Mouse (Mus musculus): Measurements from ENCODE around the gene Loxl1. TPM values are rescaled to one million over a fixed set of nuclear protein-coding genes. Genes with fewer than 3 reads are reported as not detected.

The Loxl1 gene
- polyA plus RNA-seq, 1 experiment, result 3.4 TPM

DNA sequence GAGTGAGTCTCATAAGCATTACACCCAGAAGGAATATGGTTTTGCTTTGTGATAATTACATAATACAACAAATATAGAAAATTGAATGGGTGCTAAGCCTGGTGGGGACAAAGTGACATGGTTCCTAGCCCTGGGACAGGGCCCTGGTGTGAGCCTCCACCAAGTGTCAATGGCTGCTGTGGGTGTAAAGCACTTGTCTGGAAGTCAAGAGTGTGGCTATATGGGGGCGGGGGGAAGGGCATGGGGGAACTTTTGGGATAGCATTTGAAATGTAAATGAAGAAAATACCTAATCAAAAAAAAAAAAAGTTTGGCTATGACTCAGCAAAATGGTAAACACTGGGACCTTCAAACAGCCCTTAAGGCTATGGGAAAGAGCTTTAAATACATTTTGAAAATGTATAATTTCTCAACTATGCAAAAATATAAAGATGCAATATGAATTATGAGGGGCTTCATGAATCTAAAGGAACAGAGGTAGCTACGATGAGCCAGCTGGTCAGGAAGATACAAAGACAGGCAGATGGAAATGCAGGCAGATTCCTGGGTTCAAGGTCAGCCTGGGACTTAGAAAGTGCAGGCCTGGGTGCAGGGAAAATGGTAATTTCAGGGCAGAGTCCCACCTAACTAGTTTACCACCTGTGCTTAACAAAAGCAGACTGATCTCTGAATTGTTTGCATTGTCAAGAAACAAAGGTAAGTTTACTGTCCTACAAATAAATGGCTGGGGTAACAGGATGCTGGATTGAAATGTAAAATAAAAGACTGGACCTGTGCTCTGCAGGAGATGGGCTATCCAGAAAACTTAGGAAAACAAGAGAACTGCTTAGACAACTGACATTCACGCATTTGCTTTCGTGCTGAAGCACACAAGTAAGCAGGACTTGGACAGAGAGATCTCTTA is 33.9 kb downstream of the Loxl1 start:
- peak overlapping the region; percentile 42 for H3K9ac ChIP-seq (ENCODE audit: low read depth, poor library complexity, severe bottlenecking)
- no peaks in the 10 kb centered on the region for H3K27me3 ChIP-seq (ENCODE audit: control insufficient read depth, insufficient read depth, low read length, poor library complexity, severe bottlenecking)
- TF ChIP-seq POLR2A (IDR thresholded peaks at IDR 0.05; ENCODE audit: insufficient read depth, low read length), result no peak
- TF ChIP-seq EP300 (IDR thresholded peaks at IDR 0.05; ENCODE audit: insufficient read depth, low read depth, low read length), result peak; percentile 99
- H3K4me3 ChIP-seq (ENCODE audit: low read depth, low read length), result no peak overlapping the region
- no peaks in the 10 kb centered on the region for H3K36me3 ChIP-seq (ENCODE audit: control insufficient read depth, insufficient read depth, low read length, poor library complexity, severe bottlenecking)
- peak overlapping the region; percentile 99 for H3K27ac ChIP-seq (ENCODE audit: insufficient read depth, low read length)
- H3K4me1 ChIP-seq (ENCODE audit: control insufficient read depth, insufficient read depth, low read length), result peaks cover 2% of the 10 kb centered on the region
- H3K9me3 ChIP-seq (replicated peaks; ENCODE audit: control insufficient read depth, insufficient read depth, low read length, poor library complexity, severe bottlenecking), result no peaks in the 10 kb centered on the region

GRCm38 (mm10) chr9:58278313-58278712 is 34.7 kb downstream of the Loxl1 start:
- no peak overlapping the region for H3K4me3 ChIP-seq (ENCODE audit: low read depth, low read length)
- H3K27me3 ChIP-seq (ENCODE audit: control insufficient read depth, insufficient read depth, low read length, poor library complexity, severe bottlenecking), result no peaks in the 10 kb centered on the region
- peak overlapping the region; percentile 99 for H3K27ac ChIP-seq (ENCODE audit: insufficient read depth, low read length)
- H3K4me1 ChIP-seq (ENCODE audit: control insufficient read depth, insufficient read depth, low read length), result no peaks in the 10 kb centered on the region
- H3K36me3 ChIP-seq (ENCODE audit: control insufficient read depth, insufficient read depth, low read length, poor library complexity, severe bottlenecking), result no peaks in the 10 kb centered on the region
- H3K9me3 ChIP-seq (replicated peaks; ENCODE audit: control insufficient read depth, insufficient read depth, low read length, poor library complexity, severe bottlenecking), result no peaks in the 10 kb centered on the region
- TF ChIP-seq CTCF (IDR thresholded peaks at IDR 0.05; ENCODE audit: low read depth, low read length) (no peak), POLR2A (IDR thresholded peaks at IDR 0.05; ENCODE audit: insufficient read depth, low read length) (no peak), EP300 (IDR thresholded peaks at IDR 0.05; ENCODE audit: insufficient read depth, low read depth, low read length) (no peak)
- peak overlapping the region; percentile 42 for H3K9ac ChIP-seq (ENCODE audit: low read depth, poor library complexity, severe bottlenecking)

GRCm38 (mm10) chr9:58276346-58276745 is 36.6 kb downstream of the Loxl1 start:
- peaks cover 2% of the 10 kb centered on the region for H3K4me1 ChIP-seq (ENCODE audit: control insufficient read depth, insufficient read depth, low read length)
- no peaks in the 10 kb centered on the region for H3K27me3 ChIP-seq (ENCODE audit: control insufficient read depth, insufficient read depth, low read length, poor library complexity, severe bottlenecking)
- peak overlapping the region; percentile 68 for H3K9ac ChIP-seq (ENCODE audit: low read depth, poor library complexity, severe bottlenecking)
- H3K9me3 ChIP-seq (replicated peaks; ENCODE audit: control insufficient read depth, insufficient read depth, low read length, poor library complexity, severe bottlenecking), result no peaks in the 10 kb centered on the region
- TF ChIP-seq EP300 (IDR thresholded peaks at IDR 0.05; ENCODE audit: insufficient read depth, low read depth, low read length), result 0 out of 2 replicates have a peak, but pooled peaks have one; percentile 45
- TF ChIP-seq CTCF (IDR thresholded peaks at IDR 0.05; ENCODE audit: low read depth, low read length), result no peak
- peak overlapping the region; percentile 97 for H3K27ac ChIP-seq (ENCODE audit: insufficient read depth, low read length)
- H3K4me3 ChIP-seq (ENCODE audit: low read depth, low read length), result peak overlapping the region; percentile 58
- no peaks in the 10 kb centered on the region for H3K36me3 ChIP-seq (ENCODE audit: control insufficient read depth, insufficient read depth, low read length, poor library complexity, severe bottlenecking)

GRCm38 (mm10) chr9:58275797-58276196 is 37.2 kb downstream of the Loxl1 start:
- Histone ChIP-seq H3K9me3 (replicated peaks; ENCODE audit: control insufficient read depth, insufficient read depth, low read length, poor library complexity, severe bottlenecking) (no peaks in the 10 kb centered on the region), H3K4me1 (ENCODE audit: control insufficient read depth, insufficient read depth, low read length) (peaks cover 3% of the 10 kb centered on the region), H3K4me3 (ENCODE audit: low read depth, low read length) (peak overlapping the region; percentile 53), H3K9ac (ENCODE audit: low read depth, poor library complexity, severe bottlenecking) (peak overlapping the region; percentile 68), H3K27ac (ENCODE audit: insufficient read depth, low read length) (peak overlapping the region; percentile 97), H3K36me3 (ENCODE audit: control insufficient read depth, insufficient read depth, low read length, poor library complexity, severe bottlenecking) (no peaks in the 10 kb centered on the region), H3K27me3 (ENCODE audit: control insufficient read depth, insufficient read depth, low read length, poor library complexity, severe bottlenecking) (no peaks in the 10 kb centered on the region)
- TF ChIP-seq POLR2A (IDR thresholded peaks at IDR 0.05; ENCODE audit: insufficient read depth, low read length) (no peak), EP300 (IDR thresholded peaks at IDR 0.05; ENCODE audit: insufficient read depth, low read depth, low read length) (no peak), CTCF (IDR thresholded peaks at IDR 0.05; ENCODE audit: low read depth, low read length) (no peak)

GRCm38 (mm10) chr9:58275115-58275774 is 37.7 kb downstream of the Loxl1 start:
- H3K4me3 ChIP-seq (ENCODE audit: low read depth, low read length), result peak overlapping the region; percentile 53
- H3K27ac ChIP-seq (ENCODE audit: insufficient read depth, low read length), result peak overlapping the region; percentile 97
- no peaks in the 10 kb centered on the region for H3K36me3 ChIP-seq (ENCODE audit: control insufficient read depth, insufficient read depth, low read length, poor library complexity, severe bottlenecking)
- TF ChIP-seq POLR2A (IDR thresholded peaks at IDR 0.05; ENCODE audit: insufficient read depth, low read length), result no peak
- peak; percentile 86 for TF ChIP-seq EP300 (IDR thresholded peaks at IDR 0.05; ENCODE audit: insufficient read depth, low read depth, low read length)
- H3K4me1 ChIP-seq (ENCODE audit: control insufficient read depth, insufficient read depth, low read length), result peaks cover 3% of the 10 kb centered on the region
- H3K27me3 ChIP-seq (ENCODE audit: control insufficient read depth, insufficient read depth, low read length, poor library complexity, severe bottlenecking), result no peaks in the 10 kb centered on the region
- peak overlapping the region; percentile 68 for H3K9ac ChIP-seq (ENCODE audit: low read depth, poor library complexity, severe bottlenecking)
- H3K9me3 ChIP-seq (replicated peaks; ENCODE audit: control insufficient read depth, insufficient read depth, low read length, poor library complexity, severe bottlenecking), result no peaks in the 10 kb centered on the region

- Histone ChIP-seq H3K36me3 (ENCODE audit: control insufficient read depth, insufficient read depth, low read length, poor library complexity, severe bottlenecking) (no peaks in the 10 kb centered on the region), H3K27ac (ENCODE audit: insufficient read depth, low read length) (peak overlapping the region; percentile 97), H3K9me3 (replicated peaks; ENCODE audit: control insufficient read depth, insufficient read depth, low read length, poor library complexity, severe bottlenecking) (no peaks in the 10 kb centered on the region), H3K4me1 (ENCODE audit: control insufficient read depth, insufficient read depth, low read length) (peaks cover 3% of the 10 kb centered on the region), H3K9ac (ENCODE audit: low read depth, poor library complexity, severe bottlenecking) (peak overlapping the region; percentile 68), H3K27me3 (ENCODE audit: control insufficient read depth, insufficient read depth, low read length, poor library complexity, severe bottlenecking) (no peaks in the 10 kb centered on the region), H3K4me3 (ENCODE audit: low read depth, low read length) (no peak overlapping the region; the same call in 1 of the 2 replicates)
- TF ChIP-seq POLR2A (IDR thresholded peaks at IDR 0.05; ENCODE audit: insufficient read depth, low read length) (no peak), EP300 (IDR thresholded peaks at IDR 0.05; ENCODE audit: insufficient read depth, low read depth, low read length) (0 out of 2 replicates have a peak, but pooled peaks have one; percentile 2)
Observed at GRCm38 (mm10) chr9:58274626-58275025, 38.4 kb downstream of the Loxl1 start.
